In genomic region chr14:68361481-68361880, GRCm38 (mm10) we compare ENCODE assay signal across 15 mouse cellular contexts.
A peak's percentile ranks its signal among the peaks of the same experiment; 100 is the strongest.
DNase-seq lines count a peak whose midpoint lies in the region; ATAC-seq lines count a peak whose summit lies in the region.
"Had no signal": no experiment of that assay in that cellular context is flagged by ENCODE, and none has a peak within 500 bp of the region (broad histone marks: within the 10 kb centered on the region; RNA-seq: fewer than 3 reads in every experiment).

No protein-coding gene starts in this region.

- H3K4me1 ChIP-seq in embryonic facial prominence, embryonic 14.5 days (ENCODE audit: control insufficient read depth, insufficient read depth, low read length), result no peaks in the 10 kb centered on the region
- no peaks in the 10 kb centered on the region for H3K4me1 ChIP-seq in embryonic facial prominence, embryonic 10.5 days
- no peaks in the 10 kb centered on the region for H3K4me1 ChIP-seq in neural tube, embryonic 11.5 days (ENCODE audit: control insufficient read depth, insufficient read depth, low read length)
- H3K4me1 ChIP-seq: embryonic facial prominence, embryonic 12.5 days; megakaryocyte, embryonic 14.5 days had no signal

- H3K27me3 ChIP-seq in embryonic facial prominence, embryonic 14.5 days (replicated peaks; ENCODE audit: control insufficient read depth, insufficient read depth, low read length), result no peaks in the 10 kb centered on the region
- no peaks in the 10 kb centered on the region for H3K27me3 ChIP-seq in embryonic facial prominence, embryonic 10.5 days (replicated peaks; ENCODE audit: low read depth, poor library complexity, severe bottlenecking)
- H3K27me3 ChIP-seq in neural tube, embryonic 11.5 days (ENCODE audit: control insufficient read depth, insufficient read depth, low read length), result no peaks in the 10 kb centered on the region
- H3K27me3 ChIP-seq: embryonic facial prominence, embryonic 12.5 days; megakaryocyte, embryonic 14.5 days had no signal

- no peak overlapping the region for H3K4me2 ChIP-seq in embryonic facial prominence, embryonic 14.5 days (ENCODE audit: low read depth, low read length)
- no peak overlapping the region for H3K4me2 ChIP-seq in neural tube, embryonic 11.5 days (ENCODE audit: low read depth)
- H3K4me2 ChIP-seq: embryonic facial prominence, embryonic 12.5 days had no signal

- ATAC-seq in embryonic facial prominence, embryonic 14.5 days (ENCODE audit: low read depth), result no peak
- ATAC-seq in neural tube, embryonic 11.5 days (ENCODE audit: insufficient read depth, low FRiP score, low TSS enrichment), result no peak
- ATAC-seq in monocyte, adult 5-6 weeks (replicated peaks; ENCODE audit: insufficient number of reproducible peaks, low FRiP score, low TSS enrichment, poor library complexity, severe bottlenecking), result no peak

- H3K9me3 ChIP-seq in embryonic facial prominence, embryonic 14.5 days (ENCODE audit: control insufficient read depth, low read length), result no peaks in the 10 kb centered on the region
- H3K9me3 ChIP-seq in embryonic facial prominence, embryonic 10.5 days, result no peaks in the 10 kb centered on the region
- H3K9me3 ChIP-seq in neural tube, embryonic 11.5 days (ENCODE audit: control insufficient read depth, low read length), result no peaks in the 10 kb centered on the region
- H3K9me3 ChIP-seq: embryonic facial prominence, embryonic 12.5 days had no signal

- peak; percentile 27 for DNase-seq in embryonic facial prominence, embryonic 14.5 days (ENCODE audit: low spot score)
- no peak for DNase-seq in embryonic facial prominence, embryonic 10.5 days (ENCODE audit: low spot score)
- no peak for DNase-seq in neural tube, embryonic 11.5 days (ENCODE audit: low spot score)
- no peak for DNase-seq in neural tube, embryonic 10.5 days (ENCODE audit: extremely low spot score, low spot score)
- DNase-seq in gonadal fat pad, adult 2 months (ENCODE audit: low read depth), result peak; percentile 6
- peak; percentile 11 for DNase-seq in retina, postnatal 7 days (ENCODE audit: low read depth, low spot score)
- DNase-seq in kidney, adult 9 months, result no peak
- DNase-seq: B cell, adult 2 months; cerebellum, adult 9-10 months; heart, adult 18-20 months; liver; right cerebral cortex, postnatal 14 days had no signal

- no peaks in the 10 kb centered on the region for H3K36me3 ChIP-seq in embryonic facial prominence, embryonic 14.5 days (ENCODE audit: control insufficient read depth, insufficient read depth, low read length)
- H3K36me3 ChIP-seq in embryonic facial prominence, embryonic 10.5 days (replicated peaks), result no peaks in the 10 kb centered on the region
- H3K36me3 ChIP-seq in neural tube, embryonic 11.5 days (ENCODE audit: control insufficient read depth, insufficient read depth, low read length), result no peaks in the 10 kb centered on the region
- H3K36me3 ChIP-seq: embryonic facial prominence, embryonic 12.5 days had no signal

- H3K4me3 ChIP-seq in embryonic facial prominence, embryonic 14.5 days (ENCODE audit: low read depth, low read length), result no peak overlapping the region
- H3K4me3 ChIP-seq in embryonic facial prominence, embryonic 10.5 days, result no peak overlapping the region
- H3K4me3 ChIP-seq in neural tube, embryonic 11.5 days (ENCODE audit: low read depth, low read length), result no peak overlapping the region
- H3K4me3 ChIP-seq: embryonic facial prominence, embryonic 12.5 days; megakaryocyte, embryonic 14.5 days had no signal

- no peak overlapping the region for H3K27ac ChIP-seq in embryonic facial prominence, embryonic 14.5 days (replicated peaks; ENCODE audit: low read depth, low read length)
- H3K27ac ChIP-seq in embryonic facial prominence, embryonic 10.5 days (replicated peaks), result no peak overlapping the region
- H3K27ac ChIP-seq in neural tube, embryonic 11.5 days (ENCODE audit: low read depth, low read length), result peak overlapping the region; percentile 23; the same call in 1 of the 2 replicates
- H3K27ac ChIP-seq: embryonic facial prominence, embryonic 12.5 days had no signal

- no peak overlapping the region for H3K9ac ChIP-seq in embryonic facial prominence, embryonic 14.5 days (ENCODE audit: low read depth, low read length)
- H3K9ac ChIP-seq in neural tube, embryonic 11.5 days (ENCODE audit: low read length), result no peak overlapping the region
- H3K9ac ChIP-seq: embryonic facial prominence, embryonic 12.5 days had no signal

- 56% methylated on average over 6 of the region's 6 CpGs for whole genome bisulfite sequencing in embryonic facial prominence, embryonic 14.5 days
- 86% methylated on average over 6 of the region's 6 CpGs for WGBS in embryonic facial prominence, embryonic 10.5 days
- WGBS in neural tube, embryonic 11.5 days, result 77% methylated on average over 6 of the region's 6 CpGs

Comparison
In these comparisons a context has a peak if more than half of its experiments do, and no peak if none do; other contexts are left out.
1. DNase-seq: peak in embryonic facial prominence, embryonic 14.5 days (single experiment), gonadal fat pad, adult 2 months (single experiment) and retina, postnatal 7 days (single experiment); none in embryonic facial prominence, embryonic 10.5 days (single experiment), neural tube, embryonic 11.5 days (single experiment), neural tube, embryonic 10.5 days (single experiment) and kidney, adult 9 months (single experiment).